Mouse (Mus musculus): ENCODE data around the gene Kcnj14. TPM values are rescaled to one million over a fixed set of nuclear protein-coding genes. Genes with fewer than 3 reads are reported as not detected.
A peak's percentile ranks its signal among the peaks of the same experiment; 100 is the strongest.

Kcnj14 gene
- polyA plus RNA-seq, 1 experiment, result 0.08 TPM

DNA sequence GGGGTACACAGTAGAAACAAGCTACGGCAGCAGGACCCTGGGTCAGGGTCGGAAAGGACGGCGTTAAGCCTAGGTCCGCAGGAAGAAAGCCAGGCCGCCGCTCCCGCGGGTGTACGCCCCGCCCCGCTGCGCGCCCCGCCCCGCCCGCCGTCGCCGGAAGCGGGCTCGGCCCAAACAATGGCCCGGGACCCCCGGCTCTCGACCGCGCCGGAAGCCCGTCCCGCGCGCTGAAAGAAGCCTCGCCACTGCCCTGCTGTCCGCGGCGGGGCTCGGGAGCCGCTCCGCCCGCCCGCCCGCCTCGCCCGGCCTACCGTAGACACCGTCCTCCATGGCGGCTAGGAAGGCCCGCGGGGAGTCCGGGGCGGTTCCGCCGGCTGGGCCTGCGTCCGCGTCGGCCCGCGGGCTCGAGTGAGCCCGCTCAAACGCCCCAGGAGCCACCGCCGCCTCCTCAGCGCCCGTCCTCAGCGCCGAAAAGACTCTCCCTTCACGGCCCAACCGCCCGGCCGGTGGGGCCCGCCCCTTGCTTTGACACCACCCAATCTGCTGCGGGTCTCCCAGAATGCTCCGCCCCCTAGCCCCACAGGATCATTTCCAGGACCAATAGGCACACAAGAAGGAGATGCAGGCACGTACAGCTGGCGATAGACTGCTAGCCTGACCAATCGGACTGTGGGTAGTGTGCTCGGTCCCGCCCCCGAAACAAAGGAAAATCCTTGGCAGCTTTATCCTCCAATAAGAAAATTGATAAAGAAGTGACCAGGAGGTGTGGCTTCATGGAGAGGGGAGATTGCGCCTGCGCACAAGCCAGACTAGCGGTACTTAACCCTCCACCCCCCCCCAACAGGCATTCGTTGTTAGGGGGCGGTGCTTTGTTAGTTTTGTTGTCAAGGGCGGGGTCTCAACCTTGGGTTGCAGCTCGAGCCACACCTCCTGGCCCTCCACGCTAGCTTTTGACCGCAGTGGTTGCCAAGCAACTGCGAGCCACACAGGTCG, 10.5 kb downstream of the Kcnj14 start, which contains the start of gene Cyth2:
Gene Cyth2, minus strand, starts transcription at position 795 of the 993 bp plus-strand sequence.
- Histone ChIP-seq H3K4me1 (peaks cover 39% of the 10 kb centered on the region), H3K9me3 (no peaks in the 10 kb centered on the region), H3K27me3 (replicated peaks) (peaks cover 11% of the 10 kb centered on the region), H3K36me3 (replicated peaks; ENCODE audit: low read length) (peaks cover 41% of the 10 kb centered on the region), H3K4me3 (replicated peaks) (peak within 1 kb of the TSS; percentile 94)
- TF ChIP-seq GATA1 (IDR thresholded peaks at IDR 0.05; ENCODE audit: borderline replicate concordance, low read length), result no peak
- TF ChIP-seq FLI1 (IDR thresholded peaks at IDR 0.05; ENCODE audit: low read length), result no peak

DNA sequence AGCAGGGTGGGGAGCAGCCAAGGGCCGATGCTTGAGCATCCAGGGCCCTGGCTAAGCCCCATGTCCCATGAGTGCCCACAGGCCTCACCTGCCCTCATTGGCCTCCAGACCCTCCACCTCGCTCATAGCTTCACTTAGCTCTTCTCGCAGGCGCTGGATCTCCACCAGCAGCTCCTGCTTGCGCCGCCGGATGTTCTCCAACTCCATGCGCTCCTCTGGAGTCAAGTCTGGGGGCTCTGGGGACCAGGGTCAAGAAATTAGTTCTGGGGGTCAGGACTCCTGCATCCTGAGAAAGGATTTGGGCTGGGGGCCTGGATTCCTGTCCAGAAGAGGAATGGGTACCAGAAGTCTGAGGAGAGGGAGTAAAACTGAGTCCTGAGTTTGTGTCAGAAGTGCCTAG, 11.7 kb downstream of the Kcnj14 start:
- Histone ChIP-seq H3K4me1 (peaks cover 39% of the 10 kb centered on the region), H3K4me3 (replicated peaks) (peak overlapping the region; percentile 94), H3K9me3 (no peaks in the 10 kb centered on the region), H3K36me3 (replicated peaks; ENCODE audit: low read length) (peaks cover 52% of the 10 kb centered on the region), H3K27me3 (replicated peaks) (peaks cover 4% of the 10 kb centered on the region)
- no peak for TF ChIP-seq GATA1 (IDR thresholded peaks at IDR 0.05; ENCODE audit: borderline replicate concordance, low read length)
- no peak for TF ChIP-seq FLI1 (IDR thresholded peaks at IDR 0.05; ENCODE audit: low read length)

DNA sequence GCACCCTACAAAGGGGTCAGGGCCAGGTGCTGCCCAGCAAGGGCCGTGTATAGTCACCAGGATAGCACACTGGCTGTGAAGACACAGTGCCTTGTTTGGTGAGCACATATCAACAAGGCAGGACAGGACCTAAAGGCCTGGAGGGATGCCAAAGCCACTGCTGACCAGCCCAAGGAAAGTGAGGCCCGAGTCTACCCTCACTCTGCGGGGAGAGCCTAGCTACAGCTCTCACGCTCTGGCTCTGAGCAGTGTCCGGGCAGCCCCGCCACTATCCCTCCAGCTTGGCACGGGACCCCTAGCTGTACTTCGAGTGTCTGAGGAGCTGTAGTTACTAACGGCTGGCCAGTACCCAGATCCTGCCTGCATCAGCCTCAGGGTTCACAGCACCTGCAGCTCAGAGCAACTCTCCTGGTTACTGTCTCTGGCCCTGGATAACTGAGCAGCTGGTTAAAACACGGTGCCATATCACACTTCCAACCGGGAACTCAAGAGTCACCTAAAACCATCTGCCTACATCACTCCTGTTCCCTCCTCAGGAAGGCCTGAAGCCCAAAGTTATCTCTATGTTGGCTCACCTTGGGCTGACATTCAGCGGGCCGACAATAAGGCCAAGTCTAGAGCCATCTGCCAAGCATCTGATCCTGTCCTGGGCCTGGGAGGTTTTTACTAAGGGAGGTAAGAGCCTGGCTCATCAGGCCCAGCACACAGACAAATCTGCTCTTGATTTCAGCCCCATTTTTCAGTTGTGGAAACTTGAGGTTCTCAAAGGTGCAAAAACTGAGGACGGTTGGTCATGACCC, 15.1 kb downstream of the Kcnj14 start:
- Histone ChIP-seq H3K9me3 (no peaks in the 10 kb centered on the region), H3K4me3 (replicated peaks) (no peak overlapping the region), H3K4me1 (peaks cover 23% of the 10 kb centered on the region), H3K27me3 (replicated peaks) (peaks cover 7% of the 10 kb centered on the region), H3K36me3 (replicated peaks; ENCODE audit: low read length) (peaks cover 72% of the 10 kb centered on the region)
- TF ChIP-seq GATA1 (IDR thresholded peaks at IDR 0.05; ENCODE audit: borderline replicate concordance, low read length) (no peak), FLI1 (IDR thresholded peaks at IDR 0.05; ENCODE audit: low read length) (no peak)

DNA sequence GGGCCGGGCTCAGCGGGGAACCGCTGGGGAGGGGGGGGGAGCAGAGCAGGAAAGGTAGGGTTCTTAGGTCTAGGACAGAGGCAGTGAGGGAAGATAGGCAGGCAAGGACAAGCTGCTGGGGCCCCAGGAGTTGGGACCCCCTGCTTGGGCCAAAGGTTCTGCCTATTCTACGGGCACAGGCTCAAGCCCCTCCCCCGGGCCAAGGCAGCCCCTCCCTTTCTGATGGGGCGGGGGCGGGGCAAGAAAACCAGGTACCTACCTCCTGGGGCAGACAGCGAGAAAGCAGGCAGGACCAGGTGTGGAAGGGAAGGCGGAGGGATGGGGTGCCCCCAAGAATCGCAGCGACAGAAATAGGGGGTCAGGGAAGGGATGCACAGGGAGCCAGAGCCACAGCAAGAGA, 16.1 kb downstream of the Kcnj14 start:
- no peak for TF ChIP-seq FLI1 (IDR thresholded peaks at IDR 0.05; ENCODE audit: low read length)
- no peak for TF ChIP-seq GATA1 (IDR thresholded peaks at IDR 0.05; ENCODE audit: borderline replicate concordance, low read length)
- Histone ChIP-seq H3K9me3 (no peaks in the 10 kb centered on the region), H3K36me3 (replicated peaks; ENCODE audit: low read length) (peaks cover 72% of the 10 kb centered on the region), H3K4me1 (peaks cover 22% of the 10 kb centered on the region), H3K4me3 (replicated peaks) (no peak overlapping the region), H3K27me3 (replicated peaks) (peaks cover 11% of the 10 kb centered on the region)

DNA sequence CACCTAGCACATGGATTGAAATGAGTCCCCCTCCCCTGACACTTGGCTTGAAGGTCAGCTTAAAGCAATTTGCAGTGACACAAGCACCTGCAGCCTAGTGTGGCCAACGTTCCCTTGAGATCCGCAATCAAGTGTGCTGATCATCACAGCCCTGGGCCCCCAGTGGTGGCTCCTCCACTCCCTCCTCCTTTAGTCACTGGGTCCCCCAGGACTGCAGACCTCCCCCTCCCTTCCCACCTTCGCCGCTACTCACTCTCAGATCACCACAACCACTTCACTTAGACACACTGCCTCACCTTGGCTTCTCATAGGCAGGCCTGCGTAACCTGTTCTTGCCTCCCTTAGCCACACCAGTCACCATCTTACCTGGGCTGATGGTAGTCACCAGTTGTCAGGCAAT, 18.6 kb downstream of the Kcnj14 start:
- H3K36me3 ChIP-seq (replicated peaks; ENCODE audit: low read length), result peaks cover 50% of the 10 kb centered on the region
- TF ChIP-seq GATA1 (IDR thresholded peaks at IDR 0.05; ENCODE audit: borderline replicate concordance, low read length), result no peak
- no peak for TF ChIP-seq FLI1 (IDR thresholded peaks at IDR 0.05; ENCODE audit: low read length)
- H3K4me3 ChIP-seq (replicated peaks), result no peak overlapping the region
- H3K4me1 ChIP-seq, result peaks cover 10% of the 10 kb centered on the region
- peaks cover 14% of the 10 kb centered on the region for H3K27me3 ChIP-seq (replicated peaks)
- H3K9me3 ChIP-seq, result no peaks in the 10 kb centered on the region

DNA sequence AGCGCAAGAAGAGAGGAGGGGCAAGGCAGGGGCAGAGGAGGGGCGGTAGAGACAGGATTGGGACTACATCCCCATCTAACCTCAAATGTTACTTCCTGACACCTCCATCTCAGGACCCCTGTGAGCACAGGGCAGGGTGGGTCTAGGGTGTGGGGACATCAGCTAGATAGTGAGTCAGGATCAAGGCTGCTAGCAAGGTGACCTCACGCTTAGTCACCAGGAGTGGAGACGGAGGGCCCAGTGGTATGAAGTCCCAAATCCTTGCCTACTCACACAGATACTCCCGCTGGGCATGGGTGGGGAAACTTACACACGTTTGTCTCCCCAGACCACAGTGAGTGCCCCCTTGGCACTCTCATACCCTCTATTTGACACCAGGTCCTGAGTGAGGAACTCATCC, 22.0 kb downstream of the Kcnj14 start:
- TF ChIP-seq GATA1 (IDR thresholded peaks at IDR 0.05; ENCODE audit: borderline replicate concordance, low read length), result no peak
- no peak for TF ChIP-seq FLI1 (IDR thresholded peaks at IDR 0.05; ENCODE audit: low read length)
- peaks cover 36% of the 10 kb centered on the region for H3K4me1 ChIP-seq
- no peaks in the 10 kb centered on the region for H3K9me3 ChIP-seq
- peaks cover 16% of the 10 kb centered on the region for H3K36me3 ChIP-seq (replicated peaks; ENCODE audit: low read length)
- H3K4me3 ChIP-seq (replicated peaks), result no peak overlapping the region
- H3K27me3 ChIP-seq (replicated peaks), result peaks cover 44% of the 10 kb centered on the region

DNA sequence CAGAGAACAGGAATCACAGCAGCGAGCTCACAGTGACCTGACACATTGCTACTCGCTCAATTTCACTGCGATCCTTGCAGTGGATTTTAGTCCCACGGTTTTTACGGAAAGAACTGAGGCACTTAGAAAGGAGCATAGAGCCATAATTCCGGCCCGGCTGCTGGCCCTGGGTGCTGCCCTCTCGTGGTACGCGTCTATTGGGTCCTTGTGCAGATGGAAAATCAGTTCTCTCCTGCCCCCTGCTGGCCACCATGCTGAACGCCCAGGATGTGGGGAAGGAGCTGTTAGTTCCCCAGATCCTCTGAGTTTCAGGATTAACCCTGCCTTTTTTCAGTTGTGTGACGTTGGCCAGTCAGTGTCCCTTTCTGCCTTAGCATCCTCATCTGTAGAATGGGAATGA, 23.2 kb downstream of the Kcnj14 start:
- H3K4me1 ChIP-seq, result peaks cover 40% of the 10 kb centered on the region
- TF ChIP-seq FLI1 (IDR thresholded peaks at IDR 0.05; ENCODE audit: low read length), result no peak
- TF ChIP-seq GATA1 (IDR thresholded peaks at IDR 0.05; ENCODE audit: borderline replicate concordance, low read length), result no peak
- peak overlapping the region; percentile 92 for H3K4me3 ChIP-seq (replicated peaks)
- H3K9me3 ChIP-seq, result no peaks in the 10 kb centered on the region
- H3K36me3 ChIP-seq (replicated peaks; ENCODE audit: low read length), result peaks cover 4% of the 10 kb centered on the region
- peaks cover 55% of the 10 kb centered on the region for H3K27me3 ChIP-seq (replicated peaks)

DNA sequence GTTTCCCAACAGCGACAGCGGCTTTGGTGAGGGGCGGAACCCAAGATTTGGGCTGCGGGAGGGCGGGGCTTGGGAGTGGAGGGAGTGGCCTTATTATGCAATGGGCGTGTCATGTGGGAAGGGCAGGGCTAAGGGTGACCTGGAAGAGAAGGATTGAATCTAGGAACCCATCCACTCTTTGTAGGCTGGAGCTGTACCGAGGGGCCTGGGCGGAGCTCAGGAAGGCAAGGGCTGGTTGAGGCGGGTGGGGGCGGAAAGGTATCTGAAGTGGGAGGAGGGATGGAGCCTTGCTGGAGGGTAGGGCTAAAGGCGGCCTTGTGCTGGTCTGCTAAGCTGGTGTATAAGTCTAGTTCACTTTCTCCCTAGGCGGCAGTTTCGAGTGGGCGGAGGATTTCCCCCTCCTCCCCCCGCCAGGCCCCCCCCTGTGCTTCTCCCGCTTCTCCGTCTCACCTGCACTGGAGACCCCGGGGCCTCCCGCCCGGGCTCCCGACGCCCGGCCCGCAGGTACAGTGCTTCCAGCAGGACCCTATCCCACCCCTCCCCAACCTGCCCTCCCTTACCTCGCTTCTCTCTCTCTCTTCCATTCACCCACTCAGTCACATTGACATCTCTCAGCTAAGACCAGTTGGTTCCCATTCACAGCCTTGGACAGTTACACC, 23.9 kb downstream of the Kcnj14 start:
- TF ChIP-seq GATA1 (IDR thresholded peaks at IDR 0.05; ENCODE audit: borderline replicate concordance, low read length) (no peak), FLI1 (IDR thresholded peaks at IDR 0.05; ENCODE audit: low read length) (no peak)
- Histone ChIP-seq H3K36me3 (replicated peaks; ENCODE audit: low read length) (no peaks in the 10 kb centered on the region), H3K27me3 (replicated peaks) (peaks cover 61% of the 10 kb centered on the region), H3K4me1 (peaks cover 40% of the 10 kb centered on the region), H3K4me3 (replicated peaks) (peak overlapping the region; percentile 92), H3K9me3 (no peaks in the 10 kb centered on the region)

DNA sequence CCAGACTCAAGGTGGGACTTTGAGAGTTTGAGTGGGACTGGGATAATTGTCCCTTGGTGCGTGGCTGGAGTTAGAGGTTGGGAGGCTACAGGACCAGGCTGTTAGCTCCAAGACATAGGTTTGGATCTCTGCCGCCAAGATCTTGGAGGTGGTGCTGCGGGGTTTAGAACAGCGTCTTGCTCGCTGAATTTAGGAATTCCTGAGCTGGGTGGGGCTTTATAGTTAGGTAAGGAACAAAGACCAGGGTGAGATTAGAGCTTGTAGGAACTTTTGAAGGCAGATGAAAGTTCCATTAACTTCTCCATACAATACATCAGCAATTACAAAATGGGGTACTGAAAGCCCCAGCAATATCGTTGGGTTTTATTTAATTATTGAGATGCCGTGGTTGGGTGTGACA, 24.6 kb downstream of the Kcnj14 start:
- Histone ChIP-seq H3K36me3 (replicated peaks; ENCODE audit: low read length) (no peaks in the 10 kb centered on the region), H3K27me3 (replicated peaks) (peaks cover 64% of the 10 kb centered on the region), H3K4me1 (peaks cover 40% of the 10 kb centered on the region), H3K4me3 (replicated peaks) (peak overlapping the region; percentile 92), H3K9me3 (no peaks in the 10 kb centered on the region)
- TF ChIP-seq FLI1 (IDR thresholded peaks at IDR 0.05; ENCODE audit: low read length) (no peak), GATA1 (IDR thresholded peaks at IDR 0.05; ENCODE audit: borderline replicate concordance, low read length) (no peak)
